Mouse (Mus musculus) MEL (cell line): ENCODE data around the gene Mroh7. TPM values are rescaled to one million over a fixed set of nuclear protein-coding genes. Genes with fewer than 3 reads are reported as not detected.

Source experiments
- DNase-seq: peaks from one replicate; pipeline ENCODE4 v3.0.0; 2011; ENCODE audit warnings: low read depth, low spot score
- H3K27ac ChIP-seq: 2 replicates; pipeline ENCODE4 v1.5.1; 2012; ENCODE audit warnings: low read depth, mild to moderate bottlenecking, control low read depth, low read length, moderate library complexity; ENCODE audit not compliant: control insufficient read depth
- H3K27me3 ChIP-seq, 2 experiments: fragments of 150-350 bp in 1 of 2; sonication (generic) in 1 of 2; 2 replicates each; pipeline ENCODE4 v1.6.1; 2012; ENCODE audit warnings: low read length in 2 of 2, mild to moderate bottlenecking in 2 of 2, improper control_type of control experiment in 1 of 2, moderate library complexity in 1 of 2; ENCODE audit not compliant: insufficient read depth in 2 of 2, control insufficient read depth in 1 of 2
- H3K36me3 ChIP-seq, 2 experiments: 2 replicates each; pipeline ENCODE4 v1.6.1; 2012 to 2014; ENCODE audit warnings: low read length in 2 of 2, improper control_type of control experiment in 1 of 2, inconsistent platforms in 1 of 2, mild to moderate bottlenecking in 1 of 2; ENCODE audit not compliant: insufficient read depth in 2 of 2, control insufficient read depth in 1 of 2
- H3K4me1 ChIP-seq, 2 experiments: fragments of 150-350 bp in 1 of 2; sonication (generic) in 1 of 2; 2 replicates each; pipeline ENCODE4 v1.6.1; 2012; ENCODE audit warnings: low read length in 2 of 2, improper control_type of control experiment in 1 of 2, mild to moderate bottlenecking in 1 of 2; ENCODE audit not compliant: insufficient read depth in 2 of 2, control insufficient read depth in 1 of 2
- H3K4me3 ChIP-seq, 2 experiments: fragments of 150-350 bp in 1 of 2; sonication (generic) in 1 of 2; 2 replicates each; pipeline ENCODE4 v1.5.1; 2012; ENCODE audit warnings: low read depth in 2 of 2, low read length in 2 of 2, mild to moderate bottlenecking in 2 of 2, moderate library complexity in 2 of 2, control low read depth in 1 of 2, improper control_type of control experiment in 1 of 2; ENCODE audit not compliant: control insufficient read depth in 1 of 2, insufficient read depth in 1 of 2
- H3K79me2 ChIP-seq: 2 replicates; pipeline ENCODE4 v1.6.1; 2012; ENCODE audit warnings: mild to moderate bottlenecking, low read length, moderate library complexity; ENCODE audit not compliant: control insufficient read depth, poor library complexity, insufficient read depth
- H3K9ac ChIP-seq: 2 replicates; pipeline ENCODE4 v1.6.1; 2012; ENCODE audit warnings: low read depth, mild to moderate bottlenecking, control low read depth, low read length, moderate library complexity; ENCODE audit not compliant: control insufficient read depth, poor library complexity, severe bottlenecking
- H3K9me3 ChIP-seq: fragments of 150-350 bp; sonication (generic); replicated peaks from 2 replicates; pipeline ENCODE4 v1.6.1; 2012; ENCODE audit warnings: mild to moderate bottlenecking, low read length, improper control_type of control experiment, moderate library complexity; ENCODE audit not compliant: insufficient read depth
- BHLHE40 ChIP-seq: IDR thresholded peaks from 2 replicates; pipeline ENCODE4 v1.6.1; 2012; ENCODE audit warnings: low read depth, mild to moderate bottlenecking, inconsistent platforms, low read length, improper control_type of control experiment, borderline replicate concordance
- CHD1 ChIP-seq: IDR thresholded peaks from 2 replicates; pipeline ENCODE4 v1.6.1; 2012; ENCODE audit warnings: low read depth, mild to moderate bottlenecking, inconsistent platforms, low read length, improper control_type of control experiment
- CHD2 ChIP-seq: IDR thresholded peaks from 2 replicates; pipeline ENCODE4 v1.6.1; 2011; ENCODE audit warnings: low read length, improper control_type of control experiment
- CTCF ChIP-seq, 3 experiments: IDR thresholded peaks in 2 of 3; conservative IDR thresholded peaks in 1 of 3; 2 replicates each; pipeline ENCODE4 v1.5.1; 2011 to 2012; ENCODE audit warnings: low read length in 3 of 3, low read depth in 2 of 3, mild to moderate bottlenecking in 2 of 3, improper control_type of control experiment in 1 of 3, inconsistent platforms in 1 of 3, mixed read lengths in 1 of 3, moderate library complexity in 1 of 3; ENCODE audit not compliant: control insufficient read depth in 1 of 3, insufficient read depth in 1 of 3, poor library complexity in 1 of 3, severe bottlenecking in 1 of 3
- E2F4 ChIP-seq: IDR thresholded peaks from 2 replicates; pipeline ENCODE4 v1.6.1; 2011; ENCODE audit warnings: low read depth, low read length, improper control_type of control experiment, borderline replicate concordance
- ELF1 ChIP-seq: IDR thresholded peaks from 2 replicates; pipeline ENCODE4 v1.6.1; 2014; ENCODE audit warnings: low read depth, mild to moderate bottlenecking, inconsistent platforms, low read length, improper control_type of control experiment, moderate library complexity
- ETS1 ChIP-seq: IDR thresholded peaks from 2 replicates; pipeline ENCODE4 v1.6.1; 2012; ENCODE audit warnings: low read depth, mild to moderate bottlenecking, inconsistent platforms, low read length, improper control_type of control experiment, moderate library complexity
- GATA1 ChIP-seq: IDR thresholded peaks from 2 replicates; pipeline ENCODE4 v1.6.1; 2011; ENCODE audit warnings: low read depth, low read length, improper control_type of control experiment
- JUND ChIP-seq: IDR thresholded peaks from 2 replicates; pipeline ENCODE4 v1.6.1; 2011; ENCODE audit warnings: low read depth, mild to moderate bottlenecking, improper control_type of control experiment, low read length
- KAT2A ChIP-seq: conservative IDR thresholded peaks from 2 replicates; pipeline ENCODE4 v1.6.1; 2012; ENCODE audit warnings: low read depth, low read length, improper control_type of control experiment, inconsistent platforms
- POLR2AphosphoS2 ChIP-seq: IDR thresholded peaks from 2 replicates; pipeline ENCODE4 v1.6.1; 2011; ENCODE audit warnings: low read length, improper control_type of control experiment
- POLR2AphosphoS5 ChIP-seq: IDR thresholded peaks from 2 replicates; pipeline ENCODE4 v1.6.1; 2012; ENCODE audit warnings: low read depth, borderline replicate concordance, mild to moderate bottlenecking, inconsistent platforms, low read length, moderate library complexity, mixed read lengths
- RAD21 ChIP-seq: IDR thresholded peaks from 2 replicates; pipeline ENCODE4 v1.6.1; 2011; ENCODE audit warnings: mild to moderate bottlenecking, low read depth, low read length, improper control_type of control experiment
- RCOR1 ChIP-seq: IDR thresholded peaks from 2 replicates; pipeline ENCODE4 v1.6.1; 2012; ENCODE audit warnings: low read depth, mild to moderate bottlenecking, inconsistent platforms, low read length, improper control_type of control experiment
- SIN3A ChIP-seq: IDR thresholded peaks from 2 replicates; pipeline ENCODE4 v1.6.1; 2012; ENCODE audit warnings: low read length, improper control_type of control experiment, inconsistent platforms
- SMC3 ChIP-seq: IDR thresholded peaks from 2 replicates; pipeline ENCODE4 v1.6.1; 2011; ENCODE audit warnings: low read depth, low read length, improper control_type of control experiment
- TBP ChIP-seq: IDR thresholded peaks from 2 replicates; pipeline ENCODE4 v1.8.0; 2011; ENCODE audit warnings: low read depth, low read length, improper control_type of control experiment
- TCF12 ChIP-seq: IDR thresholded peaks from 2 replicates; pipeline ENCODE4 v1.6.1; 2014; ENCODE audit warnings: low read depth, mild to moderate bottlenecking, inconsistent platforms, low read length, improper control_type of control experiment, moderate library complexity
- USF1 ChIP-seq: IDR thresholded peaks from 2 replicates; pipeline ENCODE4 v1.6.1; 2014; ENCODE audit warnings: low read depth, mild to moderate bottlenecking, inconsistent platforms, low read length, improper control_type of control experiment, moderate library complexity
- USF2 ChIP-seq, 2 experiments: IDR thresholded peaks; 2 replicates each; pipeline ENCODE4 v1.6.1; 2011 to 2012; ENCODE audit warnings: improper control_type of control experiment in 2 of 2, low read length in 2 of 2, borderline replicate concordance in 1 of 2, inconsistent platforms in 1 of 2, low read depth in 1 of 2, mild to moderate bottlenecking in 1 of 2; ENCODE audit not compliant: insufficient read depth in 1 of 2
- ZC3H11A ChIP-seq: IDR thresholded peaks from 2 replicates; pipeline ENCODE4 v1.6.1; 2012; ENCODE audit warnings: low read depth, mild to moderate bottlenecking, inconsistent platforms, low read length, improper control_type of control experiment
- ZKSCAN1 ChIP-seq: IDR thresholded peaks from 2 replicates; pipeline ENCODE4 v1.6.1; 2012; ENCODE audit warnings: low read depth, mild to moderate bottlenecking, inconsistent platforms, low read length, improper control_type of control experiment, moderate library complexity
- ZMIZ1 ChIP-seq: IDR thresholded peaks from 2 replicates; pipeline ENCODE4 v1.6.1; 2012; ENCODE audit warnings: low read depth, mild to moderate bottlenecking, inconsistent platforms, low read length, improper control_type of control experiment, moderate library complexity
- polyA plus RNA-seq, 2 experiments: library from polyadenylated mRNA; stranded (reverse) in 1 of 2; unstranded in 1 of 2; fragments of >175 nt in 1 of 2; fragments of >200 nt in 1 of 2; gene quantifications; 2 replicates each; pipeline versions ENCODE4 v1.2.1 to v1.2.4; 2012; ENCODE audit warnings: low replicate concordance in 2 of 2, low read depth in 1 of 2; ENCODE audit not compliant: insufficient read length in 2 of 2, insufficient read depth in 1 of 2, missing spikeins in 1 of 2
- total RNA-seq: library from RNA; depleted of rRNA; stranded (reverse); fragments of 300-350 nt; gene quantifications from 2 replicates; pipeline ENCODE4 v1.2.3, GENCODE M21; 2012

The Mroh7 gene
- total and polyA plus RNA-seq, 3 experiments = 0.03 TPM; not detected in 2

DNA sequence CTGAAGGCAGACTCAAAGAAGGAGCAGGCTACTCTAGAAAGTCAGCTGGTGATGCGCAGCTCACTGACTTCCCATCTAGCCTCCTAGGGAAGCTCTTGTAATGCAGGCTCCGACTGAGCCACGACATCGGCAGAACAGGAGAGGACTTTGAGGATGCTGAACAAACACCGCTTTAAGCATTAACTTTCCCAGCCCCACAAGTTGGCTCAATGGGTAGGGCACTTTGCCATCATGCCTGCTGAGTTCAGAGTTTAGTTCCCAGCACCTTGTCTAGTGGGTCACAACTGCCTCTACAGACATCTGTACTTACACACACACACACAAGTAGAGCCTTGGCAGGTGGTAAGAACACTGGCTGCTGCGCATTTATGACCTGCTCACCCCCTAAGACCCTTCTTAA lies 21.0 kb upstream of the Mroh7 start:
- no peak for TF ChIP-seq JUND
- TF ChIP-seq KAT2A = no peak
- no peak for TF ChIP-seq BHLHE40
- no peak for TF ChIP-seq CHD1
- TF ChIP-seq SIN3A = no peak
- TF ChIP-seq ZC3H11A = no peak
- no peak for TF ChIP-seq TBP
- no peak for TF ChIP-seq ELF1
- TF ChIP-seq E2F4 = no peak
- TF ChIP-seq POLR2AphosphoS5 = no peak
- no peak for TF ChIP-seq ETS1
- TF ChIP-seq CHD2 = no peak
- TF ChIP-seq USF2 (IDR thresholded peaks at IDR 0.05; ENCODE audit: borderline replicate concordance in 1 of 2, insufficient read depth in 1 of 2, low read depth in 1 of 2, low read length in 2 of 2) = no peak
- TF ChIP-seq GATA1 = no peak
- TF ChIP-seq USF1 = no peak
- TF ChIP-seq ZKSCAN1 = no peak
- no peak for TF ChIP-seq RCOR1
- TF ChIP-seq POLR2AphosphoS2 = no peak
- no peak for TF ChIP-seq ZMIZ1
- no peak for TF ChIP-seq TCF12
- Histone ChIP-seq H3K36me3 (no peaks in the 10 kb centered on the region), H3K4me1 (no peaks in the 10 kb centered on the region), H3K4me3 (no peak overlapping the region), H3K27me3 (no peaks in the 10 kb centered on the region), H3K9me3 (no peaks in the 10 kb centered on the region), H3K9ac (no peak overlapping the region), H3K79me2 (no peaks in the 10 kb centered on the region), H3K27ac (no peak overlapping the region)
- no peak for DNase-seq

DNA sequence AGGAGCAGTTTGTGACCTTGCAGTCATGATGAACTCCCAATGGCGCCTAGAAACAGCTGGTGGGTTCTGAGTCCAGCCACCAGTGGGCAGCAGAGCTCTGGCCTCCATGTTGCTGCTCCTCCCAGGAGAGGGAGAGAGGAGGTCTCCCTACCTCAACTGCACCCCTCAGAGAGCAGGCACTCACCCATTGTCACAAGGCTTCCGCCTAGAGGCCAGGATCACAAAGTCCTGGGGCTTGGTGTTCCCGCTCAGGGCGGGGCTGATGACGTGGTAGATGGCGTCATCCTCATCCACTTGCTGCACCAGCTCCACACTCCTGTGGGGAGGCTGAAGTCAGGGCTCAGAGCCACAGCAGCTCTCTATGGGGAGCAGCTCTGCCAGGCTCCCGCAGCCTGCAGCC lies 19.0 kb upstream of the Mroh7 start:
- TF ChIP-seq ZC3H11A (peak; percentile 67), RAD21 (peak; percentile 58), ZKSCAN1 (no peak), TBP (no peak), CTCF (IDR thresholded peaks at IDR 0.05 in 2 of 3, conservative IDR thresholded peaks at IDR 0.05 in 1 of 3; ENCODE audit: control insufficient read depth in 1 of 3, insufficient read depth in 1 of 3, low read depth in 2 of 3, low read length in 3 of 3, poor library complexity in 1 of 3, severe bottlenecking in 1 of 3) (peak; percentile 67 to 75 (median 67)), USF1 (no peak), ETS1 (no peak), SMC3 (peak; percentile 77), KAT2A (no peak), BHLHE40 (no peak)
- Histone ChIP-seq H3K9ac (no peak overlapping the region), H3K4me1 (no peaks in the 10 kb centered on the region), H3K27ac (no peak overlapping the region), H3K4me3 (no peak overlapping the region), H3K36me3 (no peaks in the 10 kb centered on the region), H3K79me2 (no peaks in the 10 kb centered on the region), H3K9me3 (no peaks in the 10 kb centered on the region), H3K27me3 (no peaks in the 10 kb centered on the region)
- DNase-seq = peak; percentile 33
